Mouse (Mus musculus) heart, embryonic 10.5 days (tissue): ENCODE measurements around the gene Aamdc. TPM values are rescaled to one million over a fixed set of nuclear protein-coding genes. Genes with fewer than 3 reads are reported as not detected.

Experiments used
- DNase-seq: peaks from one replicate; pipeline ENCODE4 v3.0.0-alpha.2; 2017; ENCODE audit warnings: low spot score
- H3K27ac ChIP-seq: fragments of 300-500 bp; sonication (generic); 2 replicates; pipeline ENCODE4 v1.5.1; 2016; ENCODE audit warnings: mild to moderate bottlenecking
- H3K27me3 ChIP-seq: fragments of 300-500 bp; sonication (generic); 2 replicates; pipeline ENCODE4 v1.6.1; 2016; ENCODE audit warnings: mild to moderate bottlenecking; ENCODE audit not compliant: poor library complexity, insufficient read depth, severe bottlenecking
- H3K36me3 ChIP-seq: fragments of 300-500 bp; sonication (generic); 2 replicates; pipeline ENCODE4 v1.6.1; 2016; ENCODE audit warnings: mild to moderate bottlenecking, moderate library complexity
- H3K4me1 ChIP-seq: fragments of 300-500 bp; sonication (generic); 2 replicates; pipeline ENCODE4 v1.6.1; 2016; ENCODE audit warnings: mild to moderate bottlenecking
- H3K4me3 ChIP-seq: fragments of 300-500 bp; sonication (generic); 2 replicates; pipeline ENCODE4 v1.5.1; 2016; ENCODE audit warnings: mild to moderate bottlenecking, moderate library complexity
- H3K9me3 ChIP-seq: fragments of 300-500 bp; sonication (generic); 2 replicates; pipeline ENCODE4 v1.6.1; 2016; ENCODE audit warnings: mild to moderate bottlenecking, moderate library complexity
- WGBS: fragments of 180-500 bp; shearing (Covaris S2); methylation state at CpG from one replicate; pipeline ENCODE4 v1.1.7; 2016; 5-methylcytosine and 5-hydroxymethylcytosine counted together
- polyA plus RNA-seq: library from polyadenylated mRNA; unstranded; fragments of >200 nt; fragmentation: Nextera tagmentation; extraction: Ambion mirVana; gene quantifications from 2 replicates; pipeline ENCODE4 v1.2.1, GENCODE M21; 2016

Gene Aamdc
- 30.6 and 32.9 TPM in 2 replicates for polyA plus RNA-seq

GRCm38 (mm10) chr7:97579067-97579975 is at the start of gene Aamdc, which contains the start of gene Rsf1:
Gene Aamdc (minus strand): TSS chr7:97579497.
Gene Rsf1 (plus strand): TSS chr7:97579889.
- Histone ChIP-seq H3K36me3 (0 out of 2 replicates have a peak, but pooled peaks cover 1% of the 10 kb centered on the region), H3K27ac (peak within 1 kb of the TSS; percentile 100), H3K9me3 (no peaks in the 10 kb centered on the region), H3K4me3 (peak within 1 kb of the TSS; percentile 99), H3K27me3 (no peaks in the 10 kb centered on the region), H3K4me1 (peaks cover 10% of the 10 kb centered on the region; the same call in 1 of the 2 replicates)
- DNase-seq: peak; percentile 98
- under 1% methylated on average over 65 of the region's 68 CpGs for WGBS

GRCm38 (mm10) chr7:97623402-97623801 is 44.1 kb upstream of the Aamdc start:
- no peak for DNase-seq
- no peaks in the 10 kb centered on the region for H3K27me3 ChIP-seq
- H3K36me3 ChIP-seq: peaks cover 4% of the 10 kb centered on the region; the same call in 1 of the 2 replicates
- no peak overlapping the region for H3K4me3 ChIP-seq
- H3K4me1 ChIP-seq: 0 out of 2 replicates have a peak, but pooled peaks cover 8% of the 10 kb centered on the region
- no peak overlapping the region for H3K27ac ChIP-seq
- no peaks in the 10 kb centered on the region for H3K9me3 ChIP-seq

GRCm38 (mm10) chr7:97622676-97623075 is 43.4 kb upstream of the Aamdc start:
- 94% methylated on average over 1 of the region's 1 CpGs for WGBS

GRCm38 (mm10) chr7:97621346-97621745 is 42.0 kb upstream of the Aamdc start:
- Histone ChIP-seq H3K27ac (no peak overlapping the region), H3K27me3 (no peaks in the 10 kb centered on the region), H3K9me3 (no peaks in the 10 kb centered on the region), H3K36me3 (peaks cover 15% of the 10 kb centered on the region; the same call in 1 of the 2 replicates), H3K4me3 (no peak overlapping the region), H3K4me1 (no peaks in the 10 kb centered on the region)
- 95% methylated on average over 5 of the region's 5 CpGs for WGBS
- DNase-seq: no peak

More at GRCm38 (mm10) chr7:97622676-97623075, 43.4 kb upstream of the Aamdc start:
- Histone ChIP-seq H3K36me3 (peaks cover 9% of the 10 kb centered on the region; the same call in 1 of the 2 replicates), H3K27me3 (no peaks in the 10 kb centered on the region), H3K27ac (no peak overlapping the region), H3K9me3 (no peaks in the 10 kb centered on the region), H3K4me3 (no peak overlapping the region), H3K4me1 (0 out of 2 replicates have a peak, but pooled peaks cover 5% of the 10 kb centered on the region)
- no peak for DNase-seq

GRCm38 (mm10) chr7:97598548-97598947 is 19.3 kb upstream of the Aamdc start:
- Histone ChIP-seq H3K4me3 (no peak overlapping the region), H3K27me3 (no peaks in the 10 kb centered on the region), H3K4me1 (0 out of 2 replicates have a peak, but pooled peaks cover 2% of the 10 kb centered on the region), H3K9me3 (no peaks in the 10 kb centered on the region), H3K36me3 (peaks cover 5% of the 10 kb centered on the region; the same call in 1 of the 2 replicates), H3K27ac (no peak overlapping the region)
- DNase-seq: no peak
- 86% methylated on average over 2 of the region's 2 CpGs for WGBS

GRCm38 (mm10) chr7:97593535-97593934 is 14.2 kb upstream of the Aamdc start:
- no peaks in the 10 kb centered on the region for H3K9me3 ChIP-seq
- H3K4me3 ChIP-seq: no peak overlapping the region
- no peaks in the 10 kb centered on the region for H3K27me3 ChIP-seq
- peaks cover 41% of the 10 kb centered on the region for H3K4me1 ChIP-seq
- H3K36me3 ChIP-seq: peaks cover 12% of the 10 kb centered on the region; the same call in 1 of the 2 replicates
- DNase-seq: no peak
- H3K27ac ChIP-seq: no peak overlapping the region
- WGBS: 86% methylated on average over 2 of the region's 2 CpGs

GRCm38 (mm10) chr7:97592396-97592795 is 13.1 kb upstream of the Aamdc start:
- H3K27ac ChIP-seq: no peak overlapping the region
- no peaks in the 10 kb centered on the region for H3K9me3 ChIP-seq
- H3K4me1 ChIP-seq: peaks cover 44% of the 10 kb centered on the region
- no peaks in the 10 kb centered on the region for H3K27me3 ChIP-seq
- WGBS: 95% methylated on average over 4 of the region's 4 CpGs
- no peak overlapping the region for H3K4me3 ChIP-seq
- no peak for DNase-seq
- H3K36me3 ChIP-seq: peaks cover 12% of the 10 kb centered on the region; the same call in 1 of the 2 replicates

- 61% methylated on average over 6 of the region's 6 CpGs for WGBS
These were observed 12.0 kb upstream of the Aamdc start for GRCm38 (mm10) chr7:97591336-97591735.

GRCm38 (mm10) chr7:97590488-97590887 is 11.2 kb upstream of the Aamdc start:
- H3K4me3 ChIP-seq: no peak overlapping the region
- no peaks in the 10 kb centered on the region for H3K9me3 ChIP-seq
- H3K27ac ChIP-seq: no peak overlapping the region
- WGBS: 9% methylated on average over 3 of the region's 3 CpGs
- no peaks in the 10 kb centered on the region for H3K27me3 ChIP-seq
- peak; percentile 79 for DNase-seq
- H3K36me3 ChIP-seq: peaks cover 12% of the 10 kb centered on the region; the same call in 1 of the 2 replicates
- peaks cover 44% of the 10 kb centered on the region for H3K4me1 ChIP-seq

More at GRCm38 (mm10) chr7:97591336-97591735, 12.0 kb upstream of the Aamdc start:
- Histone ChIP-seq H3K36me3 (peaks cover 12% of the 10 kb centered on the region; the same call in 1 of the 2 replicates), H3K9me3 (no peaks in the 10 kb centered on the region), H3K4me1 (peaks cover 44% of the 10 kb centered on the region), H3K27me3 (no peaks in the 10 kb centered on the region), H3K27ac (0 out of 2 replicates have a peak overlapping the region, but pooled peaks have one; percentile 8), H3K4me3 (no peak overlapping the region)
- no peak for DNase-seq

- no peak overlapping the region for H3K27ac ChIP-seq
- H3K4me3 ChIP-seq: no peak overlapping the region
- 79% methylated on average over 5 of the region's 5 CpGs for WGBS
- peaks cover 12% of the 10 kb centered on the region; the same call in 1 of the 2 replicates for H3K36me3 ChIP-seq
- no peak for DNase-seq
- peaks cover 44% of the 10 kb centered on the region for H3K4me1 ChIP-seq
- H3K27me3 ChIP-seq: no peaks in the 10 kb centered on the region
- no peaks in the 10 kb centered on the region for H3K9me3 ChIP-seq
These were observed 9.2 kb upstream of the Aamdc start for GRCm38 (mm10) chr7:97588506-97588905.

- WGBS: 0% methylated on average over 11 of the region's 11 CpGs
- Histone ChIP-seq H3K36me3 (no peaks in the 10 kb centered on the region), H3K4me1 (peaks cover 10% of the 10 kb centered on the region; the same call in 1 of the 2 replicates), H3K27ac (peak overlapping the region; percentile 100), H3K9me3 (no peaks in the 10 kb centered on the region), H3K4me3 (peak overlapping the region; percentile 99), H3K27me3 (no peaks in the 10 kb centered on the region)
- peak; percentile 95 for DNase-seq
These were observed 1.5 kb upstream of the Aamdc start for GRCm38 (mm10) chr7:97580843-97581214.

- WGBS: under 1% methylated on average over 58 of the region's 65 CpGs
- no peaks in the 10 kb centered on the region for H3K36me3 ChIP-seq
- H3K9me3 ChIP-seq: no peaks in the 10 kb centered on the region
- peaks cover 10% of the 10 kb centered on the region; the same call in 1 of the 2 replicates for H3K4me1 ChIP-seq
- H3K4me3 ChIP-seq: peak overlapping the region; percentile 99
- peak overlapping the region; percentile 100 for H3K27ac ChIP-seq
- DNase-seq: peak; percentile 81
- no peaks in the 10 kb centered on the region for H3K27me3 ChIP-seq
These were observed 912 bp upstream of the Aamdc start for GRCm38 (mm10) chr7:97579976-97580842.
